9 mouse cellular contexts compared by ENCODE assay signal in genomic region chr15:12066176-12066856, GRCm38 (mm10). TPM values are rescaled to one million over a fixed set of nuclear protein-coding genes. Genes with fewer than 3 reads are reported as not detected.
A peak's percentile ranks its signal among the peaks of the same experiment; 100 is the strongest.
DNase-seq lines count a peak whose midpoint lies in the region; ATAC-seq and TF ChIP-seq lines count a peak whose summit lies in the region.
"Had no signal": no experiment of that assay in that cellular context is flagged by ENCODE, and none has a peak within 500 bp of the region (broad histone marks: within the 10 kb centered on the region; RNA-seq: fewer than 3 reads in every experiment).

No protein-coding gene starts in this region.

- peak; percentile 88 for ATAC-seq in forebrain, postnatal 0 days

- no peaks in the 10 kb centered on the region for H3K27me3 ChIP-seq in liver, adult 2 months (ENCODE audit: control insufficient read depth, insufficient read depth, low read length)
- H3K27me3 ChIP-seq in forebrain, postnatal 0 days (ENCODE audit: insufficient read depth, low read length) = no peaks in the 10 kb centered on the region
- H3K27me3 ChIP-seq: CH12.LX had no signal

- H3K4me2 ChIP-seq in forebrain, postnatal 0 days (ENCODE audit: low read depth) = no peak overlapping the region

- no peaks in the 10 kb centered on the region for H3K4me1 ChIP-seq in liver, adult 2 months (ENCODE audit: control insufficient read depth, insufficient read depth, low read length)
- peaks cover 5% of the 10 kb centered on the region; the same call in 1 of the 2 replicates for H3K4me1 ChIP-seq in forebrain, postnatal 0 days (ENCODE audit: insufficient read depth)

- peak; percentile 66 for DNase-seq in liver, adult 2 months (ENCODE audit: extremely low read depth, low read depth, low spot score)
- no peak for DNase-seq in liver
- peak; percentile 75 for DNase-seq in forebrain, postnatal 0 days
- peak; percentile 89 to 90 for DNase-seq in heart, postnatal 36 days
- peak; percentile 52 to 79 for DNase-seq in layer of hippocampus, adult 8-10 months (ENCODE audit: low spot score in 2 of 2)
- peak; percentile 90 for DNase-seq in lung, postnatal 36 days
- peak; percentile 40 for DNase-seq in telencephalon, adult 2 months (ENCODE audit: low read depth, low spot score)
- DNase-seq in spleen, postnatal 14 days (ENCODE audit: low spot score in 2 of 2) = no peak

- H3K4me3 ChIP-seq in liver, adult 2 months (ENCODE audit: insufficient read depth, low read depth, low read length) = no peak overlapping the region
- no peak overlapping the region for H3K4me3 ChIP-seq in forebrain, postnatal 0 days (ENCODE audit: low read depth, low read length)

- TF ChIP-seq CTCF in liver, adult 2 months (IDR thresholded peaks at IDR 0.05; ENCODE audit: low read depth, low read length) = no peak
- TF ChIP-seq CTCF in forebrain, postnatal 0 days (IDR thresholded peaks at IDR 0.05; ENCODE audit: low read depth) = no peak

- H3K9me3 ChIP-seq in forebrain, postnatal 0 days (ENCODE audit: low read length) = no peaks in the 10 kb centered on the region

- intact Hi-C loops in heart, postnatal 36 days (cut with DNase I) = loop anchor here (5.0 kb wide), 1 partner anchor 69 kb away; the partner anchor contains the start of gene Sub1

- 43% methylated on average over 14 of the region's 14 CpGs for WGBS in liver, adult 2 months
- 25% methylated on average over 14 of the region's 14 CpGs for whole genome bisulfite sequencing in forebrain, postnatal 0 days

- no peak for TF ChIP-seq POLR2A in liver, adult 2 months (IDR thresholded peaks at IDR 0.05; ENCODE audit: extremely low read depth, insufficient read depth, low read length)

- no peaks in the 10 kb centered on the region for H3K79me2 ChIP-seq in liver, adult 2 months (ENCODE audit: control insufficient read depth, insufficient read depth, low read length)

- no peaks in the 10 kb centered on the region for H3K36me3 ChIP-seq in liver, adult 2 months (ENCODE audit: control insufficient read depth, insufficient read depth, low read length)
- H3K36me3 ChIP-seq in forebrain, postnatal 0 days (ENCODE audit: insufficient read depth) = no peaks in the 10 kb centered on the region

- no peak overlapping the region for H3K9ac ChIP-seq in liver, adult 2 months (ENCODE audit: low read depth, low read length)
- H3K9ac ChIP-seq in forebrain, postnatal 0 days = no peak overlapping the region

- no peak overlapping the region for H3K27ac ChIP-seq in liver, adult 2 months (replicated peaks; ENCODE audit: insufficient read depth, low read depth, low read length)
- H3K27ac ChIP-seq in forebrain, postnatal 0 days (ENCODE audit: low read depth, low read length) = peak overlapping the region; percentile 54

RNA-seq across cellular contexts. Expression of gene Zfr, which starts 51.3 kb away (rescaled TPM):
- total RNA-seq in liver, adult 2 months (2014; rRNA removed) = 34.2 and 36.7 TPM in 2 replicates
- polyA plus RNA-seq in liver, adult 2 months (2012; rRNA removed) = 46.2 and 61.6 TPM in 2 replicates
- total RNA-seq in forebrain, postnatal 0 days (2014; rRNA removed) = 143 and 212 TPM in 2 replicates
- polyA plus RNA-seq in forebrain, postnatal 0 days (2015; fragmentation: Nextera tagmentation; extraction: Ambion mirVana) = 132 and 175 TPM in 2 replicates
- 10 to 100 TPM; 73.9 to 84.0 TPM for total RNA-seq in heart, postnatal 36 days (2021)
- total RNA-seq in layer of hippocampus, adult 8-10 months (2022) = 100 to 1,000 TPM; 275 to 344 (median 299) TPM

Comparison
In these comparisons a context has a peak if more than half of its experiments do, and no peak if none do; other contexts are left out.
1. DNase-seq: peak in liver, adult 2 months (single experiment), forebrain, postnatal 0 days (single experiment), heart, postnatal 36 days (2 of 2), layer of hippocampus, adult 8-10 months (2 of 2), lung, postnatal 36 days (single experiment) and telencephalon, adult 2 months (single experiment); none in liver (single experiment) and spleen, postnatal 14 days (0 of 2).